In genomic region chr5:107834287-107834686, GRCm38 (mm10) we compare ENCODE assay signal across 28 mouse cellular contexts. TPM values are rescaled to one million over a fixed set of nuclear protein-coding genes. Genes with fewer than 3 reads are reported as not detected.
DNase-seq lines count a peak whose midpoint lies in the region; ATAC-seq and TF ChIP-seq lines count a peak whose summit lies in the region.
"Had no signal": no experiment of that assay in that cellular context is flagged by ENCODE, and none has a peak within 500 bp of the region (broad histone marks: within the 10 kb centered on the region; RNA-seq: fewer than 3 reads in every experiment).

No protein-coding gene starts in this region.

- peak; percentile 93 for DNase-seq in liver, adult 2 months (ENCODE audit: extremely low read depth, low read depth, low spot score)
- no peak for DNase-seq in liver, embryonic 11.5 days (ENCODE audit: low spot score)
- no peak for DNase-seq in lung, postnatal 4 days
- peak; percentile 25 for DNase-seq in lung, postnatal 10 days
- DNase-seq in lung, adult 2 months, result no peak
- DNase-seq: adrenal gland, postnatal 10 days; adrenal gland, postnatal 36 days; cerebellum, adult 18-20 months; cerebellum, adult 9-10 months; cerebellum, postnatal 14 days; gastrocnemius, postnatal 10 days; heart, adult 18-20 months; heart, postnatal 10 days; heart, postnatal 36 days had no signal

- no peaks in the 10 kb centered on the region for H3K27me3 ChIP-seq in heart, embryonic 13.5 days (replicated peaks)
- no peaks in the 10 kb centered on the region for H3K27me3 ChIP-seq in heart, embryonic 12.5 days (replicated peaks)
- no peaks in the 10 kb centered on the region for H3K27me3 ChIP-seq in liver, adult 2 months (ENCODE audit: control insufficient read depth, insufficient read depth, low read length)
- H3K27me3 ChIP-seq in liver, embryonic 11.5 days (replicated peaks; ENCODE audit: control insufficient read depth, insufficient read depth, low read length), result no peaks in the 10 kb centered on the region
- H3K27me3 ChIP-seq in lung, embryonic 15.5 days, result no peaks in the 10 kb centered on the region
- H3K27me3 ChIP-seq: forebrain, embryonic 13.5 days; hindbrain, embryonic 13.5 days had no signal

- H3K4me1 ChIP-seq in heart, embryonic 13.5 days, result peaks cover 35% of the 10 kb centered on the region
- peaks cover 18% of the 10 kb centered on the region for H3K4me1 ChIP-seq in heart, embryonic 12.5 days (replicated peaks)
- peaks cover 27% of the 10 kb centered on the region for H3K4me1 ChIP-seq in liver, adult 2 months (ENCODE audit: control insufficient read depth, insufficient read depth, low read length)
- peaks cover 3% of the 10 kb centered on the region; the same call in 1 of the 2 replicates for H3K4me1 ChIP-seq in liver, embryonic 11.5 days (replicated peaks; ENCODE audit: control insufficient read depth, insufficient read depth, low read length)
- H3K4me1 ChIP-seq in lung, embryonic 15.5 days, result peaks cover 29% of the 10 kb centered on the region
- H3K4me1 ChIP-seq in lung, adult 2 months (ENCODE audit: control insufficient read depth, insufficient read depth, low read length), result peaks cover 7% of the 10 kb centered on the region
- H3K4me1 ChIP-seq: forebrain, embryonic 10.5 days; forebrain, embryonic 13.5 days; hindbrain, embryonic 10.5 days; hindbrain, embryonic 13.5 days had no signal

- no peak overlapping the region for H3K9ac ChIP-seq in heart, embryonic 13.5 days
- no peak overlapping the region for H3K9ac ChIP-seq in heart, embryonic 12.5 days
- H3K9ac ChIP-seq in liver, adult 2 months (ENCODE audit: low read depth, low read length), result no peak overlapping the region
- no peak overlapping the region for H3K9ac ChIP-seq in liver, embryonic 11.5 days (ENCODE audit: low read depth, low read length)
- no peak overlapping the region for H3K9ac ChIP-seq in lung, embryonic 15.5 days
- H3K9ac ChIP-seq: forebrain, embryonic 13.5 days; hindbrain, embryonic 13.5 days had no signal

- no peak overlapping the region for H3K4me3 ChIP-seq in heart, embryonic 13.5 days
- no peak overlapping the region for H3K4me3 ChIP-seq in heart, embryonic 12.5 days
- H3K4me3 ChIP-seq in liver, adult 2 months (ENCODE audit: insufficient read depth, low read depth, low read length), result no peak overlapping the region; the same call in 1 of the 2 replicates
- H3K4me3 ChIP-seq in liver, embryonic 11.5 days (ENCODE audit: low read depth, low read length), result no peak overlapping the region
- H3K4me3 ChIP-seq in lung, embryonic 15.5 days, result no peak overlapping the region
- H3K4me3 ChIP-seq in lung, adult 2 months (replicated peaks; ENCODE audit: extremely low read depth, low read depth, low read length), result no peak overlapping the region
- H3K4me3 ChIP-seq: forebrain, embryonic 10.5 days; forebrain, embryonic 13.5 days; hindbrain, embryonic 10.5 days; hindbrain, embryonic 13.5 days had no signal

- peaks cover 14% of the 10 kb centered on the region for H3K36me3 ChIP-seq in heart, embryonic 13.5 days
- H3K36me3 ChIP-seq in heart, embryonic 12.5 days, result peaks cover 13% of the 10 kb centered on the region
- peaks cover 4% of the 10 kb centered on the region; the same call in 1 of the 2 replicates for H3K36me3 ChIP-seq in liver, adult 2 months (ENCODE audit: control insufficient read depth, insufficient read depth, low read length)
- peaks cover 10% of the 10 kb centered on the region for H3K36me3 ChIP-seq in liver, embryonic 11.5 days (ENCODE audit: control insufficient read depth, insufficient read depth, low read length)
- peaks cover 8% of the 10 kb centered on the region; the same call in 1 of the 2 replicates for H3K36me3 ChIP-seq in lung, embryonic 15.5 days

- peaks cover 5% of the 10 kb centered on the region for H3K9me3 ChIP-seq in heart, embryonic 13.5 days
- peaks cover 8% of the 10 kb centered on the region for H3K9me3 ChIP-seq in heart, embryonic 12.5 days (replicated peaks)
- H3K9me3 ChIP-seq in liver, embryonic 11.5 days (ENCODE audit: control insufficient read depth, low read length), result no peaks in the 10 kb centered on the region
- 0 out of 2 replicates have a peak, but pooled peaks cover 3% of the 10 kb centered on the region for H3K9me3 ChIP-seq in lung, embryonic 15.5 days

- no peak for TF ChIP-seq POLR2A in liver, adult 2 months (IDR thresholded peaks at IDR 0.05; ENCODE audit: extremely low read depth, insufficient read depth, low read length)
- no peak for TF ChIP-seq POLR2A in lung, adult 2 months (IDR thresholded peaks at IDR 0.05; ENCODE audit: borderline replicate concordance, extremely low read depth, low read depth, low read length)

- no peak for TF ChIP-seq CTCF in liver, adult 2 months (IDR thresholded peaks at IDR 0.05; ENCODE audit: low read depth, low read length)
- no peak for TF ChIP-seq CTCF in lung, adult 2 months (IDR thresholded peaks at IDR 0.05; ENCODE audit: insufficient read depth, low read length)

- 52% methylated on average over 1 of the region's 1 CpGs for WGBS in heart, embryonic 13.5 days
- 62% methylated on average over 1 of the region's 1 CpGs for WGBS in heart, embryonic 12.5 days
- 18% methylated on average over 1 of the region's 1 CpGs for WGBS in liver, adult 2 months
- WGBS in liver, embryonic 11.5 days, result 81% methylated on average over 1 of the region's 1 CpGs
- WGBS in lung, embryonic 15.5 days, result 37% methylated on average over 1 of the region's 1 CpGs
- 37% methylated on average over 1 of the region's 1 CpGs for WGBS in lung, adult 2 months

- no peak for ATAC-seq in heart, embryonic 13.5 days (ENCODE audit: extremely low read depth, insufficient number of reproducible peaks, low FRiP score, low TSS enrichment)
- no peak for ATAC-seq in heart, embryonic 12.5 days (ENCODE audit: insufficient number of reproducible peaks, low FRiP score)
- ATAC-seq in liver, embryonic 11.5 days (replicated peaks; ENCODE audit: low FRiP score), result no peak
- peak; percentile 93 for ATAC-seq in lung, embryonic 15.5 days (ENCODE audit: borderline replicate concordance, extremely low read depth, low FRiP score, low TSS enrichment)
- ATAC-seq: activated CD4-positive, CD25-positive, alpha-beta regulatory T cell, adult 4 months; forebrain, embryonic 13.5 days; forebrain, embryonic 16.5 days; hindbrain, embryonic 16.5 days had no signal

- no peak overlapping the region for H3K4me2 ChIP-seq in heart, embryonic 13.5 days
- H3K4me2 ChIP-seq in heart, embryonic 12.5 days, result no peak overlapping the region
- H3K4me2 ChIP-seq in liver, embryonic 11.5 days, result no peak overlapping the region
- H3K4me2 ChIP-seq in lung, embryonic 15.5 days, result no peak overlapping the region
- H3K4me2 ChIP-seq: forebrain, embryonic 13.5 days; hindbrain, embryonic 13.5 days had no signal

- 0 out of 2 replicates have a peak overlapping the region, but pooled peaks have one; percentile 24 for H3K27ac ChIP-seq in heart, embryonic 13.5 days (replicated peaks)
- no peak overlapping the region for H3K27ac ChIP-seq in heart, embryonic 12.5 days (ENCODE audit: poor library complexity, severe bottlenecking)
- peak overlapping the region; percentile 73 for H3K27ac ChIP-seq in liver, adult 2 months (replicated peaks; ENCODE audit: insufficient read depth, low read depth, low read length)
- H3K27ac ChIP-seq in liver, embryonic 11.5 days (ENCODE audit: low read depth, low read length), result no peak overlapping the region
- no peak overlapping the region for H3K27ac ChIP-seq in lung, embryonic 15.5 days
- H3K27ac ChIP-seq: forebrain, embryonic 10.5 days; forebrain, embryonic 13.5 days; hindbrain, embryonic 10.5 days; hindbrain, embryonic 13.5 days had no signal

- peaks cover 24% of the 10 kb centered on the region for H3K79me2 ChIP-seq in liver, adult 2 months (ENCODE audit: control insufficient read depth, insufficient read depth, low read length)

RNA-seq across cellular contexts. Expression of gene Ube2d2b, which starts 4.4 kb away (rescaled TPM):
- 0.13 and 0.20 TPM in 2 replicates for polyA plus RNA-seq in heart, embryonic 13.5 days (2015; fragmentation: Nextera tagmentation; extraction: Ambion mirVana)
- 0.33 and 0.40 TPM in 2 replicates for polyA plus RNA-seq in heart, embryonic 12.5 days (2016; fragmentation: Nextera tagmentation; extraction: Ambion mirVana)
- not detected in 2 replicates for total RNA-seq in liver, adult 2 months (2014; rRNA removed)
- polyA plus RNA-seq in liver, adult 2 months (2012; rRNA removed), result not detected in 2 replicates
- polyA plus RNA-seq in liver, embryonic 11.5 days (2014; fragmentation: Nextera tagmentation; extraction: Ambion mirVana), result 0.14 and 0.22 TPM in 2 replicates
- polyA plus RNA-seq in lung, embryonic 15.5 days (2015; fragmentation: Nextera tagmentation; extraction: Ambion mirVana), result 0.17 and 0.28 TPM in 2 replicates
- polyA plus RNA-seq in lung, adult 2 months (2012; rRNA removed), result not detected in 2 replicates
- total RNA-seq: adrenal gland, adult 18-20 months; adrenal gland, postnatal 10 days; adrenal gland, postnatal 36 days; gastrocnemius, adult 18-20 months; gastrocnemius, postnatal 10 days; gastrocnemius, postnatal 4 days; heart, adult 18-20 months; heart, postnatal 10 days; heart, postnatal 36 days had no signal
- polyA plus RNA-seq: embryonic facial prominence, embryonic 14.5 days had no signal

RNA-seq across cellular contexts. Expression of gene Evi5, which starts 40.6 kb away (rescaled TPM):
- polyA plus RNA-seq in heart, embryonic 13.5 days (2015; fragmentation: Nextera tagmentation; extraction: Ambion mirVana), result 45.7 and 49.0 TPM in 2 replicates
- polyA plus RNA-seq in heart, embryonic 12.5 days (2016; fragmentation: Nextera tagmentation; extraction: Ambion mirVana), result 55.3 and 57.5 TPM in 2 replicates
- total RNA-seq in liver, adult 2 months (2014; rRNA removed), result 118 and 136 TPM in 2 replicates
- polyA plus RNA-seq in liver, adult 2 months (2012; rRNA removed), result 29.0 and 35.1 TPM in 2 replicates
- polyA plus RNA-seq in liver, embryonic 11.5 days (2014; fragmentation: Nextera tagmentation; extraction: Ambion mirVana), result 42.3 and 48.3 TPM in 2 replicates
- polyA plus RNA-seq in lung, embryonic 15.5 days (2015; fragmentation: Nextera tagmentation; extraction: Ambion mirVana), result 64.5 and 67.3 TPM in 2 replicates
- 16.5 and 18.2 TPM in 2 replicates for polyA plus RNA-seq in lung, adult 2 months (2012; rRNA removed)

Comparison
In these comparisons a context has a peak if more than half of its experiments do, and no peak if none do; other contexts are left out.
1. H3K27ac ChIP-seq: peak in heart, embryonic 13.5 days (single experiment) and liver, adult 2 months (single experiment); none in heart, embryonic 12.5 days (single experiment), liver, embryonic 11.5 days (single experiment) and lung, embryonic 15.5 days (single experiment).
2. DNase-seq: peak in liver, adult 2 months (single experiment) and lung, postnatal 10 days (single experiment); none in liver, embryonic 11.5 days (single experiment), lung, postnatal 4 days (0 of 2) and lung, adult 2 months (single experiment).